Mouse (Mus musculus) neural tube, embryonic 15.5 days (tissue): ENCODE measurements around the gene Clk2. TPM values are rescaled to one million over a fixed set of nuclear protein-coding genes. Genes with fewer than 3 reads are reported as not detected.
A peak's percentile ranks its signal among the peaks of the same experiment; 100 is the strongest.
"Not testable (repeated sequence)": the region's sequence is repeated elsewhere in the genome, so short reads cannot be mapped to it uniquely, and the experiment has no call there.

Experiments
- ATAC-seq: fragments of 200-750 bp; cut with Nextera tagmentation; 2 replicates; pipeline ENCODE4 v1.8.0; 2017; ENCODE audit warnings: mild to moderate bottlenecking, moderate TSS enrichment, moderate library complexity; ENCODE audit not compliant: low FRiP score
- H3K27ac ChIP-seq: fragments of 300-500 bp; sonication (generic); replicated peaks from 2 replicates; pipeline ENCODE4 v1.5.1; 2015; ENCODE audit warnings: mild to moderate bottlenecking, inconsistent platforms
- H3K27me3 ChIP-seq: fragments of 300-500 bp; sonication (generic); replicated peaks from 2 replicates; pipeline ENCODE4 v1.6.1; 2015; ENCODE audit warnings: inconsistent platforms
- H3K36me3 ChIP-seq: fragments of 300-500 bp; sonication (generic); 2 replicates; pipeline ENCODE4 v1.6.1; 2015; ENCODE audit warnings: inconsistent platforms
- H3K4me1 ChIP-seq: fragments of 300-500 bp; sonication (generic); 2 replicates; pipeline ENCODE4 v1.6.1; 2015; ENCODE audit warnings: inconsistent platforms
- H3K4me2 ChIP-seq: fragments of 300-500 bp; sonication (generic); 2 replicates; pipeline ENCODE4 v1.6.1; 2015; ENCODE audit warnings: inconsistent platforms, mild to moderate bottlenecking, moderate library complexity
- H3K4me3 ChIP-seq: fragments of 300-500 bp; sonication (generic); replicated peaks from 2 replicates; pipeline ENCODE4 v1.5.1; 2015; ENCODE audit warnings: mild to moderate bottlenecking, inconsistent platforms
- H3K9ac ChIP-seq: fragments of 300-500 bp; sonication (generic); replicated peaks from 2 replicates; pipeline ENCODE4 v1.6.1; 2015; ENCODE audit warnings: mild to moderate bottlenecking, inconsistent platforms
- H3K9me3 ChIP-seq: fragments of 300-500 bp; sonication (generic); replicated peaks from 2 replicates; pipeline ENCODE4 v1.6.1; 2016; ENCODE audit warnings: inconsistent platforms
- WGBS: fragments of 180-500 bp; shearing (Covaris S2); methylation state at CpG from one replicate; pipeline ENCODE4 v1.1.7; 2015; ENCODE audit warnings: mixed read lengths; 5-methylcytosine and 5-hydroxymethylcytosine counted together
- polyA plus RNA-seq: library from polyadenylated mRNA; unstranded; fragments of >200 nt; fragmentation: Nextera tagmentation; extraction: Ambion mirVana; gene quantifications from 2 replicates; pipeline ENCODE4 v1.2.1, GENCODE M21; 2015

Gene Clk2
- polyA plus RNA-seq, 1 experiment from 2014 or later, result 20.2 TPM

- WGBS, result under 1% methylated on average over 69 of the region's 69 CpGs
Observed at GRCm38 (mm10) chr3:89213803-89214530, 49.4 kb downstream of the Clk2 start.

GRCm38 (mm10) chr3:89214681-89215411 lies 50.3 kb downstream of the Clk2 start, which contains the start of gene Thbs3:
TSS of gene Thbs3 (plus strand) at chr3:89215180.
- H3K9ac ChIP-seq, result peak within 1 kb of the TSS; percentile 68
- H3K4me2 ChIP-seq, result peak within 1 kb of the TSS; percentile 85
- peaks cover 48% of the 10 kb centered on the region for H3K4me1 ChIP-seq
- peak within 1 kb of the TSS; percentile 99 for H3K27ac ChIP-seq
- WGBS, result under 1% methylated on average over 19 of the region's 19 CpGs
- H3K4me3 ChIP-seq, result peak within 1 kb of the TSS; percentile 79
- H3K27me3 ChIP-seq, result no peaks in the 10 kb centered on the region
- peaks cover 12% of the 10 kb centered on the region for H3K36me3 ChIP-seq
- H3K9me3 ChIP-seq, result no peaks in the 10 kb centered on the region
- no peak for ATAC-seq

More at GRCm38 (mm10) chr3:89213803-89214530, 49.4 kb downstream of the Clk2 start:
- H3K36me3 ChIP-seq, result peaks cover 21% of the 10 kb centered on the region
- peaks cover 48% of the 10 kb centered on the region for H3K4me1 ChIP-seq
- H3K27me3 ChIP-seq, result no peaks in the 10 kb centered on the region
- H3K27ac ChIP-seq, result peak overlapping the region; percentile 99
- H3K4me3 ChIP-seq, result peak overlapping the region; percentile 79
- H3K9me3 ChIP-seq, result no peaks in the 10 kb centered on the region
- peak overlapping the region; percentile 68 for H3K9ac ChIP-seq
- peak; percentile 91 for ATAC-seq
- peak overlapping the region; percentile 85 for H3K4me2 ChIP-seq

DNA sequence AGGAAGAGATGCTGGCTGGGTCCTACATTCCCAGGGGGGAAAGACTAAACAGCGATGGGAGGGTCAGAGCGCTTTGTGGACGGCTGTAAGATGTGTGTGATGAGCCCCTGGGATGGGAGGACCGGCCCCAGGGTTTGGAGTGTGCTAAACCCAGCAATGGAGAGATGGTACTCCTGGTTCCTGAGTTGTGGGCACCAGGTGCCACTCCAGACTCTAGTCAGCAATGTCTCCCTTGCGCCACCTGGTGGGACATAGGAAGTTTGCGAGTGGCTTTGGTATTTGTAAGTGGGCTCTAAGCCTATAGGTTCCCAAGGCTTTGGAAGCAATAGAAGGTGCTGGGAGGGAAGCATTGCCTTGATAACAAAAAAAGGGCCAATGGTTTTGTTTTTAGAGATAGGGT lies 51.3 kb downstream of the Clk2 start:
- no peaks in the 10 kb centered on the region for H3K27me3 ChIP-seq
- H3K4me2 ChIP-seq, result peak overlapping the region; percentile 85
- no peaks in the 10 kb centered on the region for H3K9me3 ChIP-seq
- WGBS, result under 1% methylated on average over 6 of the region's 6 CpGs
- H3K36me3 ChIP-seq, result peaks cover 3% of the 10 kb centered on the region; the same call in 1 of the 2 replicates
- peak overlapping the region; percentile 79 for H3K4me3 ChIP-seq
- peaks cover 45% of the 10 kb centered on the region for H3K4me1 ChIP-seq
- ATAC-seq, result peak; percentile 35
- peak overlapping the region; percentile 68 for H3K9ac ChIP-seq
- peak overlapping the region; percentile 99 for H3K27ac ChIP-seq

DNA sequence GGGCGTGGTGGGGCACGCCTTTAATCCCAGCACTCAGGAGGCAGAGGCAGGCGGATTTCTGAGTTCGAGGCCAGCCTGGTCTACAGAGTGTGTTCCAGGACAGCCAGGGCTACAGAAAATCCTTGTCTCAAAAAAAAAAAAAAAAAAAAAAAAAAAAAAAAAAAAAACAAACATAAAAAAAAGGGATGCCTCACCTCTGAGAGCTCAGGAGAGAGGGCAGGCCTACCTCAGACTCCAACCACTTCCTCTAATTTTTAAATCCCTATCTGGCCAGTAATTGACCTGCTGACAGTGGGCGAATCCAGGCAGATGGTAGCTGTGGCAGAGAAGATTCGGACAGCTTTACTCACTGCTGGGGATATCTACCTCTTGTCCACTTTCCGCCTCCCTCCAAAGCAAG lies 51.8 kb downstream of the Clk2 start:
- peak overlapping the region; percentile 99 for H3K27ac ChIP-seq
- H3K4me1 ChIP-seq, result peaks cover 46% of the 10 kb centered on the region
- H3K9me3 ChIP-seq, H3K36me3 ChIP-seq, H3K27me3 ChIP-seq, ATAC-seq, H3K4me3 ChIP-seq, H3K9ac ChIP-seq: not testable (repeated sequence)
- H3K4me2 ChIP-seq, result peak overlapping the region; percentile 85; the same call in 1 of the 2 replicates
- 71% methylated on average over 7 of the region's 7 CpGs for WGBS

DNA sequence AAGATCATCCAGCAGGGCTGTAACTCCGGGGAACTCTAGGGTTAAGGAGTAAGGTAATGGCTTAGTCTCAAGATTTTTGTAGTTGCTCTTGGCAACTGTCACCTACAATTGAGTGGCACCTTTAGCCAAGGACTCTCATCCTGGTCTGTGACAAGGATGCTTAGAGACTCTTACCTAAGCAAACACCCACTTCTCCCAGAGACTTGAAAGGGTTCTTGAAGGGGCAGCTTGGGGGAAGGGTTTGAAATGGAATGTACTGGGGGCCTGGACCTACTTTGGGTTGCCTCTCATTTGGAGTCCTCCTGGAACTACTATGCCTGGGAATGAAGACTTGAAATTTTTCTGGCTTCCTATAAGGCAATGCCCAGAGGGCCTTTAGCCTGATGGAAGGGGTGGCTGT lies 53.7 kb downstream of the Clk2 start:
- no peak overlapping the region for H3K27ac ChIP-seq
- no peak for ATAC-seq

GRCm38 (mm10) chr3:89219546-89219945 lies 55.0 kb downstream of the Clk2 start:
- no peak overlapping the region; the same call in 1 of the 2 replicates for H3K9ac ChIP-seq
- H3K4me1 ChIP-seq, result peaks cover 33% of the 10 kb centered on the region
- H3K4me3 ChIP-seq, result no peak overlapping the region
- H3K27me3 ChIP-seq, result no peaks in the 10 kb centered on the region
- H3K4me2 ChIP-seq, result no peak overlapping the region
- H3K36me3 ChIP-seq, result no peaks in the 10 kb centered on the region
- no peak overlapping the region for H3K27ac ChIP-seq
- no peaks in the 10 kb centered on the region for H3K9me3 ChIP-seq
- no peak for ATAC-seq
- WGBS, result 39% methylated on average over 8 of the region's 8 CpGs

More for the DNA sequence above, 53.7 kb downstream of the Clk2 start:
- WGBS, result 77% methylated on average over 1 of the region's 1 CpGs
- no peaks in the 10 kb centered on the region for H3K36me3 ChIP-seq
- H3K4me2 ChIP-seq, result no peak overlapping the region
- peaks cover 27% of the 10 kb centered on the region for H3K4me1 ChIP-seq
- H3K4me3 ChIP-seq, result no peak overlapping the region
- no peaks in the 10 kb centered on the region for H3K9me3 ChIP-seq
- no peaks in the 10 kb centered on the region for H3K27me3 ChIP-seq
- H3K9ac ChIP-seq, result no peak overlapping the region

GRCm38 (mm10) chr3:89221167-89221566 lies 56.6 kb downstream of the Clk2 start:
- no peak overlapping the region for H3K4me2 ChIP-seq
- no peak overlapping the region for H3K9ac ChIP-seq
- peaks cover 30% of the 10 kb centered on the region for H3K4me1 ChIP-seq
- H3K36me3 ChIP-seq, result no peaks in the 10 kb centered on the region
- H3K4me3 ChIP-seq, result no peak overlapping the region
- H3K27ac ChIP-seq, result 0 out of 2 replicates have a peak overlapping the region, but pooled peaks have one; percentile 18
- no peak for ATAC-seq
- H3K27me3 ChIP-seq, result no peaks in the 10 kb centered on the region
- no peaks in the 10 kb centered on the region for H3K9me3 ChIP-seq
- WGBS, result 77% methylated on average over 5 of the region's 5 CpGs

GRCm38 (mm10) chr3:89224796-89225195 lies 60.2 kb downstream of the Clk2 start:
- no peaks in the 10 kb centered on the region for H3K27me3 ChIP-seq
- ATAC-seq, result no peak
- whole genome bisulfite sequencing, result 45% methylated on average over 11 of the region's 11 CpGs
- no peaks in the 10 kb centered on the region for H3K9me3 ChIP-seq
- peak overlapping the region; percentile 67 for H3K4me2 ChIP-seq
- H3K9ac ChIP-seq, result peak overlapping the region; percentile 48
- peaks cover 54% of the 10 kb centered on the region for H3K4me1 ChIP-seq
- peak overlapping the region; percentile 41 for H3K4me3 ChIP-seq
- peak overlapping the region; percentile 80 for H3K27ac ChIP-seq
- H3K36me3 ChIP-seq, result no peaks in the 10 kb centered on the region

DNA sequence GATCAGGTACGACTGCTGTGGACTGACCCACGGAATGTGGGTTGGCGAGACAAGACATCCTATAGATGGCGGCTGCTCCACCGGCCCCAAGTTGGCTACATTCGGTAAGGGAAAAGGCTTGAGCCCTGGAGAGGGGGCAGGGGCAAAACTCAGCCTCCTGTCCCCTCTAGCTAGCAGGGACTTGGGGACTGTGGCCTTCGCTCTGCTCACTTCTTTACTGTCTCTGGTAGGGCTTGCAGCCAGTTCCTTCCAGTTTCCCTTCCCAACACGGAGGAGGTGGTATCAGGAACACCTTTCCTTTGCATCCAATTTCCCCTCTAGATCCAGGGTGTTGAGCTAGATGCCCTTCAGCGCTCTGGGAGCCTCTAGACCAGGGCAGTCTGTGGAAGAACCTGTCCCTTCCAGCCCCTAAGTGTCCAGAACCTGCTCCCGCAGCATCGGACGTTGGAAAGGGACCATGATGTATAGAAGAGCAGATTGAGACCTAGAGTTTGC lies 60.8 kb downstream of the Clk2 start:
- peak overlapping the region; percentile 48 for H3K9ac ChIP-seq
- no peaks in the 10 kb centered on the region for H3K36me3 ChIP-seq
- H3K4me2 ChIP-seq, result peak overlapping the region; percentile 67
- H3K27ac ChIP-seq, result peak overlapping the region; percentile 80
- WGBS, result 20% methylated on average over 12 of the region's 12 CpGs
- no peak for ATAC-seq
- no peaks in the 10 kb centered on the region for H3K9me3 ChIP-seq
- no peaks in the 10 kb centered on the region for H3K27me3 ChIP-seq
- H3K4me3 ChIP-seq, result peak overlapping the region; percentile 41
- H3K4me1 ChIP-seq, result peaks cover 54% of the 10 kb centered on the region

GRCm38 (mm10) chr3:89225918-89226317 lies 61.3 kb downstream of the Clk2 start:
- 9% methylated on average over 4 of the region's 4 CpGs for WGBS
- Histone ChIP-seq H3K36me3 (no peaks in the 10 kb centered on the region), H3K9ac (peak overlapping the region; percentile 48), H3K27me3 (no peaks in the 10 kb centered on the region), H3K4me2 (peak overlapping the region; percentile 67), H3K27ac (peak overlapping the region; percentile 80), H3K9me3 (no peaks in the 10 kb centered on the region), H3K4me3 (peak overlapping the region; percentile 41), H3K4me1 (peaks cover 54% of the 10 kb centered on the region)
- peak; percentile 42 for ATAC-seq

- peak overlapping the region; percentile 41 for H3K4me3 ChIP-seq
- no peaks in the 10 kb centered on the region for H3K36me3 ChIP-seq
- no peak for ATAC-seq
- no peaks in the 10 kb centered on the region for H3K27me3 ChIP-seq
- H3K4me1 ChIP-seq, result peaks cover 50% of the 10 kb centered on the region
- no peaks in the 10 kb centered on the region for H3K9me3 ChIP-seq
- peak overlapping the region; percentile 80 for H3K27ac ChIP-seq
- H3K4me2 ChIP-seq, result peak overlapping the region; percentile 67
- peak overlapping the region; percentile 48 for H3K9ac ChIP-seq
- 9% methylated on average over 11 of the region's 11 CpGs for WGBS
Observed at GRCm38 (mm10) chr3:89226361-89226760, 61.8 kb downstream of the Clk2 start.
